Mouse (Mus musculus) gastrocnemius, postnatal 4 days (tissue): ENCODE results near the gene Ssr2. TPM values are rescaled to one million over a fixed set of nuclear protein-coding genes. Genes with fewer than 3 reads are reported as not detected.

Experiments
- DNase-seq, 2 experiments: peaks; one replicate each; pipeline ENCODE4 v3.0.0; 2021 to 2022; ENCODE audit warnings: low spot score in 2 of 2, mixed read lengths in 2 of 2
- long read RNA-seq, 2 experiments: library from polyadenylated mRNA; stranded (forward); transcript quantifications; one replicate each; pipeline ENCODE4 v2.0.0; 2021
- total RNA-seq, 2 experiments: library from RNA; stranded (reverse); gene quantifications; 2 replicates each; pipeline ENCODE4 v1.2.3; 2021

Gene Ssr2
- total RNA-seq = 100 to 1,000 TPM; 150 to 159 TPM
- long read RNA-seq, experiment 1, transcript Ssr2-201 (5 exons, 1,189 nt) = minor isoform, 6 of 153 reads
- long read RNA-seq, experiment 1, transcript Ssr2-207 (6 exons, 1,059 nt) = major isoform, 146 of 153 reads
- long read RNA-seq, experiment 1, partial matches to known transcripts = 1 of 153 reads
- long read RNA-seq, experiment 1, other reads (novel, unspliced or antisense) = 0 of 153 reads
- long read RNA-seq, experiment 2, transcript Ssr2-201 (5 exons, 1,189 nt) = minor isoform, 11 of 139 reads
- long read RNA-seq, experiment 2, transcript Ssr2-207 (6 exons, 1,059 nt) = major isoform, 125 of 139 reads
- long read RNA-seq, experiment 2, partial matches to known transcripts = 0 of 139 reads
- long read RNA-seq, experiment 2, other reads (novel, unspliced or antisense) = 3 of 139 reads

- no peak for DNase-seq
These were observed at the start of gene Ssr2 for GRCm38 (mm10) chr3:88575540-88575939. Gene Ssr2, plus strand, starts transcription at chr3:88575876.

DNA sequence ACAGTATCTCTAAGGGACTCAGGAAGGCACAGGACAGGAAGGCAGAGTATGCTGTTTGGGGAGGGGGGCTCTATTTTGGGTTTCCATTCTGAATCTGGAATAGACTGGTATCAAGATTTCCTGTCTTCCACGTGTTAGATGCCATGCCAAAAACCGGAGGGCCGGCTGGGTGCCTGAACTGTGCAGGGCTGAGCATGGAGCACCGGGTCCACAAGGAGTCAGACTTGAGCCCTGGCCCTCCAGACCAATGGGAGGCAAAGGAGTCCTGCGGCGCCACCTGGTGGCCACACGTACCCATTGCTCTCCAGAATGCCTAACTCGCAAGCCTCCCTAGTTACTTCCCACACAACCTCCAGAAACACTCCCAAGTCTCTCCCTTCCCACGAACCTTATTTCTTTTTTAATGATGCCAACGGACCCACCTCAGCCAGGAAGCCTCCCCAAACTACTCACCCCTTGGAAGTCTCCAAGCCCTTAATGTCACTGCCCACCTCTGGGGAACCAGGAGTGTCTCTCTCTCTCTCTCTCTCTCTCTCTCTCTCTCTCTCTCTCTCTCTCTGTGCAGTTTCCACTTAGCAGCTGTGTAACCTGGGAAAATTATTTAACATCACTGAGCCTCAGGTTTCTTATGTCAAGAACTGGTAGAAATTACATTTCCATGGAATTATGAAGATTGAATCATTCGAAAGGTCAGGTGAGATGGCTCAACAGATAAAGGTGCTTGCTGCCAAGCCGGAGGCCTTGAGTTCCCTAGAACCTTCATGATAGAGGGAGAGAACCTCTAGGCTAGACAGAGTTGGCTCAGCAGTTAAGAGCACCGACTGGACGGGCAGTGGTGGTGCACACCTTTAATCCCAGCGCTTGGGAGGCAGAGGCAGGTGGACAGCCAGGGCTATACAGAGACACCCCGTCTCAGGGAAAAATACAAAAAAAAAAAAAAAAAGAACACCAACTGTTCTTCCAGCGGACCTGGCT is 49.2 kb upstream of the Ssr2 start:
- DNase-seq = peak; percentile 79 to 85

- DNase-seq = peak in 1 of 2 experiments; percentile 46
These were observed 48.1 kb upstream of the Ssr2 start for GRCm38 (mm10) chr3:88527565-88527964.

- no peak for DNase-seq
These were observed 47.0 kb upstream of the Ssr2 start for GRCm38 (mm10) chr3:88528646-88529045.

GRCm38 (mm10) chr3:88529204-88530000 is 46.3 kb upstream of the Ssr2 start:
- no peak for DNase-seq

- DNase-seq = no peak
These were observed 45.4 kb upstream of the Ssr2 start for GRCm38 (mm10) chr3:88530082-88530864.

GRCm38 (mm10) chr3:88531348-88532298 is 44.1 kb upstream of the Ssr2 start:
- peak; percentile 82 to 89 for DNase-seq

DNA sequence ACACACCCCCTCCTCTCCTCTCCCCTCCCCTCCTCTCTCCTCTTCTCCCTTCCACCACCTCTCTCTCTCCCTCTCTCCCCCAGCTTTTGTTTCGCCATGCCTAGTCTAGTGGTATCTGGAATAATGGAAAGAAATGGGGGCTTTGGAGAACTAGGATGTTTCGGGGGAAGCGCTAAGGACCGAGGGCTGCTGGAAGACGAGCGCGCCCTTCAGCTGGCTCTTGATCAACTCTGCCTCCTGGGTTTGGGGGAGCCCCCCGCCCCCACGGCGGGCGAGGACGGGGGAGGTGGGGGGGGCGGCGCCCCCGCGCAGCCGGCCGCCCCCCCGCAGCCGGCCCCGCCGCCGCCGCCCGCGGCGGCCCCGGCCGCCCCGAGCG is 43.4 kb upstream of the Ssr2 start, which contains the start of gene Mex3a:
Gene Mex3a (plus strand): TSS at position 97 of the 376 bp plus-strand sequence.
- no peak for DNase-seq

GRCm38 (mm10) chr3:88532689-88533511 is 42.8 kb upstream of the Ssr2 start:
- DNase-seq = no peak

DNA sequence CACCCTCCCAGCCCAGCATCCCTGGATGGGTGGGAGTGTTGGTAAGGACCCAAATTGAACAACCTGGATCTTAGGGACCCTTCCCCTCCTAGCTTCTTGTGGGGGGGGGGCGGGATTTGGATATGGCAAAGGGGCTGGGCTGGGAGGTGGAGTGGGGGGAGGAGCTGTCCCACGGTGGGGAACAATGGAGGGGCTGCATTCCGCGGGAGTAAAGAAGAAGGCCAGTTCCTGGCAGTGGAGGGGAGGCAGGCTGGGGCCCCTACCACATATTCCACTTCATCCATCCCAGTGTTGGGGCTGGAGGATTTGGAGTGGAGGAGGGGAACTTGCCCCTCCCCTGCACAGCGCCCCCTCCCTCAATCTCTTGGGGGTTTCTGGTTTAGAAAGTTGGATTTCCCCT is 42.0 kb upstream of the Ssr2 start:
- no peak for DNase-seq

- DNase-seq = no peak
These were observed 40.7 kb upstream of the Ssr2 start for GRCm38 (mm10) chr3:88535005-88535404.

DNA sequence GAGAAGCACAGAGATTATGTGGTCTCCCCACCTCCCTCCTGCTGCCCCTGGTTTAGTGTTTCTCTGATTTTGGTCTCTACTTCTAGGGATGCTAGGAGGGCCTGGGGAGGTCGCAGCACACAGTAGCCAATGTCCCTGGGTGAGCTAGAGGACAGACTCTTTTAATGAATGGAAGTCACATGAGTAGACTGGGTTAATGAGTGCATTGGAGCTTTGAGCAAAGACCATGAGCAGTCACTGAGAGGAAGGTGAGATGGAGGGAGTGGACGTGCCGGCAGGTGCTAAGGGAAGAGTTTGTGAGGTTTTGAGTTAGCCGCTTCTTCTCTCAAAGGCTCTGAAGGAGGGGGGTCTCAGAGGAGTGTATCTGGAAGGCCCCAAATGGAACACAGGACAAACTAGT is 40.1 kb upstream of the Ssr2 start:
- DNase-seq = no peak

DNA sequence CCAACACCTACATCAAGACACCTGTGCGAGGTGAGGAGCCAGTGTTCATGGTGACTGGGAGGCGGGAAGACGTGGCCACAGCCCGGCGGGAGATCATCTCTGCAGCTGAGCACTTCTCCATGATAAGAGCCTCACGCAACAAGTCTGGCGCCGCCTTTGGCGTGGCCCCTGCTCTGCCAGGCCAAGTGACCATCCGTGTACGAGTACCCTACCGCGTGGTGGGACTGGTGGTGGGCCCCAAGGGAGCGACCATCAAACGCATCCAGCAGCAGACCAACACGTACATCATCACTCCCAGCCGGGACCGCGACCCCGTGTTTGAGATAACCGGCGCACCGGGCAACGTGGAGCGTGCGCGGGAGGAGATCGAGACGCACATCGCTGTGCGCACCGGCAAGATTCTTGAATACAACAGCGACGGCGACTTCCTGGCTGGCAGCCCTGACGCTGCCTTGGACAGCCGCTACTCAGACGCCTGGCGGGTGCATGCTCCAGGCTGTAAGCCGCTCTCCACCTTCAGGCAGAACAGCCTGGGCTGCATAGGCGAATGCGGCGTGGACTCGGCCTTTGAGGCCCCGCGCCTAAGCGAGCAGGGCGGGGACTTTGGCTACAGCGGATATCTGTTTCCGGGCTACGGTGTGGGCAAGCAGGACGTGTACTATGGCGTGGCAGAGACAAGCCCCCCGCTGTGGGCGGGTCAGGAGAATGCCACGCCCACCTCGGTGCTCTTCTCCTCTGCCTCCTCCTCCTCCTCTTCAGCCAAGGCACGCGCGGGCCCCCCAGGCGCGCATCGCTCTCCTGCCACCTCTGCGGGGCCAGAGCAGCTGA is 39.4 kb upstream of the Ssr2 start:
- DNase-seq = peak in 1 of 2 experiments; percentile 78

DNA sequence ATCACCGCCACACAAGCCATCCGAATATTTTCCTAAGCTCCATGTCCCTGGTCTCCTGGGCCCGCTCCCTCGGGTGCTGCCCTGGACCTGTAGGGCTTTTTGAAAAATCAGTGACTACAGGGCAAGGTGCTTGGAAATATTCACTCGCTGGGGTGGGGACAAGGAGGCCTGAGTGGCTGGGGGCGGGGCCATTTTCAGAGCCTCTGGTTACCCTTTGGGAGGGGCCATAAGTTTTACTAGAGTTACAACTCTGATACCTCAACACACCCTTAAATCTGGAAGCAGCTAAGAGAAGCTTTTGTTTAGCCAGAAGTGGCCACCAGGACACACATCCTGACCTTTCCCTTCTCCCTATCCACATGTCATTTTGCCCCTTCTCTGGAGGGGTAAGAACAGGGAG is 38.5 kb upstream of the Ssr2 start:
- DNase-seq = no peak

- no peak for DNase-seq
These were observed 37.2 kb upstream of the Ssr2 start for GRCm38 (mm10) chr3:88538271-88539145.

GRCm38 (mm10) chr3:88539397-88539796 is 36.3 kb upstream of the Ssr2 start:
- DNase-seq = no peak
